Mouse (Mus musculus) midbrain, embryonic 14.5 days (tissue): ENCODE measurements around the gene Gabbr2. TPM values are rescaled to one million over a fixed set of nuclear protein-coding genes. Genes with fewer than 3 reads are reported as not detected.

Source experiments
- polyA plus RNA-seq: library from polyadenylated mRNA; unstranded; fragments of >200 nt; fragmentation: Nextera tagmentation; extraction: Ambion mirVana; gene quantifications from 2 replicates; pipeline ENCODE4 v1.2.1, GENCODE M21; 2014

Gene Gabbr2
- polyA plus RNA-seq, 1 experiment from 2014 or later = 8.6 TPM

Other genes starting within 250 kb of the Gabbr2 start
- gene Anks6, start 65.6 kb upstream of the Gabbr2 start, polyA plus RNA-seq = 5.3 and 6.0 TPM in 2 replicates
- 1.8 and 3.1 TPM in 2 replicates for gene Galnt12, start 100.0 kb upstream of the Gabbr2 start, polyA plus RNA-seq
- gene Col15a1, start 216.3 kb upstream of the Gabbr2 start, polyA plus RNA-seq = 1.8 and 3.0 TPM in 2 replicates